Mouse (Mus musculus) heart, postnatal 0 days (tissue): ENCODE results near the gene Sar1a.

Experiments used
- CTCF ChIP-seq: IDR thresholded peaks from 2 replicates; pipeline ENCODE4 v1.5.1; 2016; ENCODE audit warnings: antibody characterized with exemption, control low read depth, low read depth
- EP300 ChIP-seq: IDR thresholded peaks from 2 replicates; pipeline ENCODE4 v1.6.1; 2016; ENCODE audit warnings: antibody characterized with exemption, low read depth

DNA sequence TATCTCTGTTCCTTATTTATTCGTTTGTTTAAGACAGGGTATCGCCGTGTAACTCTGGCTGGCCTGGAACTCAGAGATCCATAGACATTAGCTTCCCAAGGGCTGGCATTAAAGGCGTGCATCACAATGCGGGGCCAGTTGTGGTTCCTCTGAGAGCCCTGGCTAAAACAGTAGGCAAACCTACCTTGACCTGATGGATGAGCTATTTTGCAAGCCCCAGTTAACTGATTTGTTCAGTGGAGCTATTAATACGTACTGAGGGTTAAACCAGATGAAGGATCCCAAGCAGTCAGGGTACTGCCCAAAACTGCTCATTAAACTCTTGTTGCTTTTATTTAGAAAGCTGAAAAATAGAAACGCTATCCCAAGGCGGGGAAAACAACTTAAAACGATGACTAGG, 554 bp upstream of the Sar1a start:
- TF ChIP-seq CTCF (no peak), EP300 (no peak)
